Mouse (Mus musculus) forebrain, embryonic 11.5 days (tissue): ENCODE measurements around the gene Napepld. TPM values are rescaled to one million over a fixed set of nuclear protein-coding genes. Genes with fewer than 3 reads are reported as not detected.

Source experiments
- ATAC-seq: fragments of 200-750 bp; cut with Nextera tagmentation; replicated peaks from 2 replicates; pipeline ENCODE4 v1.8.0; 2017; ENCODE audit warnings: moderate TSS enrichment; ENCODE audit not compliant: low FRiP score
- DNase-seq: peaks from one replicate; pipeline ENCODE4 v3.0.0-alpha.2; 2017; ENCODE audit warnings: low spot score
- H3K27ac ChIP-seq: fragments of 300-500 bp; sonication (generic); 2 replicates; pipeline ENCODE4 v1.5.1; 2014; ENCODE audit warnings: low read depth, low read length
- H3K27me3 ChIP-seq: fragments of 300-500 bp; sonication (generic); 2 replicates; pipeline ENCODE4 v1.6.1; 2014; ENCODE audit warnings: mild to moderate bottlenecking, low read length, mixed read lengths; ENCODE audit not compliant: control insufficient read depth, insufficient read depth
- H3K36me3 ChIP-seq: fragments of 300-500 bp; sonication (generic); 2 replicates; pipeline ENCODE4 v1.6.1; 2014; ENCODE audit warnings: mild to moderate bottlenecking, low read length, moderate library complexity, mixed read lengths; ENCODE audit not compliant: control insufficient read depth, insufficient read depth
- H3K4me1 ChIP-seq: fragments of 300-500 bp; sonication (generic); replicated peaks from 2 replicates; pipeline ENCODE4 v1.6.1; 2014; ENCODE audit warnings: low read length, mixed read lengths; ENCODE audit not compliant: control insufficient read depth, insufficient read depth
- H3K4me2 ChIP-seq: fragments of 300-500 bp; sonication (generic); 2 replicates; pipeline ENCODE4 v1.6.1; 2014; ENCODE audit warnings: low read depth, mild to moderate bottlenecking, low read length, moderate library complexity, mixed read lengths; ENCODE audit not compliant: severe bottlenecking
- H3K4me3 ChIP-seq: fragments of 300-500 bp; sonication (generic); 2 replicates; pipeline ENCODE4 v1.5.1; 2014; ENCODE audit warnings: low read depth, low read length
- H3K9ac ChIP-seq: fragments of 300-500 bp; sonication (generic); 2 replicates; pipeline ENCODE4 v1.6.1; 2014; ENCODE audit warnings: low read length
- H3K9me3 ChIP-seq: fragments of 300-500 bp; sonication (generic); 2 replicates; pipeline ENCODE4 v1.6.1; 2016; ENCODE audit warnings: low read length, mixed read lengths; ENCODE audit not compliant: control insufficient read depth
- WGBS: fragments of 180-500 bp; shearing (Covaris S2); extraction: QIAGEN DNeasy Blood & Tissue Kit; methylation state at CpG from one replicate; pipeline ENCODE4 v1.1.7; 2014; 5-methylcytosine and 5-hydroxymethylcytosine counted together
- polyA plus RNA-seq: library from polyadenylated mRNA; unstranded; fragments of >200 nt; fragmentation: Nextera tagmentation; extraction: Ambion mirVana; gene quantifications from 2 replicates; pipeline ENCODE4 v1.2.1, GENCODE M21; 2014

The Napepld gene
- 17.9 and 20.3 TPM in 2 replicates for polyA plus RNA-seq

DNA sequence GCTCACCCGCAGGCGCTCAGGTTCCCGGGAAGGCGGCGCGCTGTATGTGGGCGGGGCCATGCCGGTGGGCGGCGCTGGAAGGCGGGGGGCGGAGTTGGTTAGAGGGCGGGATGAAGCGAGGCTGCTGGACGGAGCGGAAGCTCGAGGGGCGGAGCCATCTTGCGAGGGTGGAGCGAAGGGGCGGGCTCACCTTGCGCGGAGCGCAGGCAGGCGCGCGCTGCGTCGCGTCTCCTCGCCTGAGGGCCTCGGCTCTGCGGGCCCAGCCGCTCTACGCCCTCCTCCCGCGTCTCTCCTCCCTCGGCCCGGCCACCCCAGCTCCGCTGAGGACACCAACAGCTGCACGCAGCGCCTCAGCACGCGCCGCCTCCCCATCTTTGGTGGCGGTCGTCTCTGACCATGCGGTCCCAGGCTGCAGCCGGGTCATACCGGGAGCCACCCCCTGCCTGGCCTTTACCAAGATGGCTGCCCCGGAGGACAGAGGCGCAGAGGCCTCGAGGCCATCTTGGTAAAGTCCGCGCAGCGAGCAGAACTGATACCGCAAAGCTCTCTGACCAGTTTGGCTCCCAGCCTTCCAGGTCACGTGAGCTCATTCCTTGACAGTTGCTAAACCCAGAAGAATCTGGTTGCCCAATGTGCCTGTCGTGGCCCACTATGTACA, at the start of gene Napepld:
Gene Napepld (minus strand): TSS at position 46 of the 658 bp plus-strand sequence.
- under 1% methylated on average over 59 of the region's 59 CpGs for WGBS
- Histone ChIP-seq H3K36me3 (no peaks in the 10 kb centered on the region), H3K4me3 (peak within 1 kb of the TSS; percentile 63), H3K4me1 (no peaks in the 10 kb centered on the region), H3K27me3 (no peaks in the 10 kb centered on the region), H3K9me3 (no peaks in the 10 kb centered on the region), H3K4me2 (peak within 1 kb of the TSS; percentile 68), H3K27ac (peak within 1 kb of the TSS; percentile 92), H3K9ac (peak within 1 kb of the TSS; percentile 89)
- ATAC-seq (peak; percentile 100), DNase-seq (peak; percentile 99)

DNA sequence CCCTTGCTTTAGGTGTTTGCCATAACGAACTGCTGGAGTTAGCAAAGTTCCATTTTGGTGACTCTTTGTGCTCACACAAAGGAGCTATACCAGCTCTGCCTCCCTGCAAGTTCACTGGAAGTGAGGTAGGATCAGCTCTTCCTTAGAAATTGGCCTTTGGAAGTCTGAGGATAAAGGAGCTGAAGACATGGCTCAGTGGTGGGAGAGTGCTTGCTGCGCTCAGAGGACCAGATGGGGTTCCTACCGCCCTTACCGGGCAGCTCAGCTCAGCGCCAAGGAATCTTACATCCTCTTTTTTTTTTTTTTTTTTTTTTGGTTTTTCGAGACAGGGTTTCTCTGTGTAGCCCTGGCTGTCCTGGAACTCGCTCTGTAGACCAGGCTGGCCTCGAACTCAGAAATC, 44.8 kb upstream of the Napepld start:
- Histone ChIP-seq H3K4me2 (no peak overlapping the region), H3K9ac (no peak overlapping the region), H3K27me3 (no peaks in the 10 kb centered on the region), H3K36me3 (peaks cover 2% of the 10 kb centered on the region; the same call in 1 of the 2 replicates), H3K9me3 (no peaks in the 10 kb centered on the region), H3K4me3 (no peak overlapping the region), H3K4me1 (no peaks in the 10 kb centered on the region), H3K27ac (no peak overlapping the region)
- ATAC-seq: no peak
- no peak for DNase-seq
- WGBS: 94% methylated on average over 7 of the region's 8 CpGs

- H3K27ac ChIP-seq: no peak overlapping the region
- no peaks in the 10 kb centered on the region for H3K27me3 ChIP-seq
- no peak for ATAC-seq
- no peak overlapping the region for H3K9ac ChIP-seq
- no peak overlapping the region for H3K4me2 ChIP-seq
- H3K9me3 ChIP-seq: no peaks in the 10 kb centered on the region
- H3K4me3 ChIP-seq: no peak overlapping the region
- H3K36me3 ChIP-seq: peaks cover 2% of the 10 kb centered on the region; the same call in 1 of the 2 replicates
- no peaks in the 10 kb centered on the region for H3K4me1 ChIP-seq
- DNase-seq: no peak
Observed at GRCm38 (mm10) chr5:21744651-21745050, 43.5 kb upstream of the Napepld start.

- H3K4me3 ChIP-seq: no peak overlapping the region
- H3K9me3 ChIP-seq: no peaks in the 10 kb centered on the region
- H3K4me2 ChIP-seq: no peak overlapping the region
- H3K9ac ChIP-seq: no peak overlapping the region
- 95% methylated on average over 10 of the region's 10 CpGs for WGBS
- H3K36me3 ChIP-seq: peaks cover 2% of the 10 kb centered on the region; the same call in 1 of the 2 replicates
- H3K4me1 ChIP-seq: no peaks in the 10 kb centered on the region; the same call in 1 of the 2 replicates
- ATAC-seq (no peak), DNase-seq (no peak)
- H3K27me3 ChIP-seq: no peaks in the 10 kb centered on the region
- H3K27ac ChIP-seq: no peak overlapping the region
Observed at GRCm38 (mm10) chr5:21743606-21744005, 42.4 kb upstream of the Napepld start.

DNA sequence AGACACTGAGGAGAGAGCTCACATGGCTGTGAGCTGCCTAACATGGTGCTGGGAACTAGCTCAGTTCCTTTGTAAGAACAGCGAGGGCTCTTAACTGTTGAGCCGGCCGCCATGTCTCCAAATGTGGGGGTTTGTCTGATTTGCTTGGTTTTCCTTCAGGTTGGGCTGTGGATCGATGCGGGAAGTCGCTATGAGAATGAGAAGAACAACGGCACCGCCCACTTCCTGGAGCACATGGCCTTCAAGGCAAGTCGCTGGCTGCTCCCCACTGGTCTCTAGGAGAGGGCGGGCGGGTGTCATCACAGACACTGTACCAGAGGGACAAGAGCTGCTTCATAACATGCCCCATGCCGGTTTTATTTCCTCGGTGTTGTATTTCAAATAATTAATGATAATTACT, 38.7 kb upstream of the Napepld start:
- Histone ChIP-seq H3K4me3 (no peak overlapping the region), H3K9ac (no peak overlapping the region), H3K9me3 (no peaks in the 10 kb centered on the region), H3K4me1 (no peaks in the 10 kb centered on the region; the same call in 1 of the 2 replicates), H3K27ac (no peak overlapping the region), H3K27me3 (no peaks in the 10 kb centered on the region), H3K36me3 (no peaks in the 10 kb centered on the region; the same call in 1 of the 2 replicates), H3K4me2 (no peak overlapping the region)
- ATAC-seq (no peak), DNase-seq (no peak)
- WGBS: 88% methylated on average over 13 of the region's 13 CpGs

DNA sequence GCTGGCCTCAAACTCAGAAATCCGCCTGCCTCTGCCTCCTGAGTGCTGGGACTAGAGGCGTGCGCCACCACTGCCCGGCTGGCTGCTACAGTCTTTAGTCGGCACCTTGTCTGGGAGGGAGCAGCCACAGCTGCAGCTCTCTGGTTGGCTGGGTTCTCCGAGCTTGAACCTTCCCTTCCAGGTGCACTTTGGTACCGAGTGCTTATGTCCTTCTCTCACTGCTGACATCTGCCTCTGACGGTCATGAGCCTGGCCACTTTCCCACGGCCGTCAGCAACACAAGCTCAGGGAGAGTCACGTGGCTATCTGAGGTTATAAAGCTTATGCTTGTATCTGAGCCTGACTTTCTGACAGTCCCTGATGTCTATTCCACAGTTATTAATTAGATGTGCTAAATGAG, 37.9 kb upstream of the Napepld start:
- no peaks in the 10 kb centered on the region for H3K9me3 ChIP-seq
- ATAC-seq (no peak), DNase-seq (no peak)
- H3K4me1 ChIP-seq: no peaks in the 10 kb centered on the region; the same call in 1 of the 2 replicates
- H3K9ac ChIP-seq: no peak overlapping the region
- no peak overlapping the region for H3K27ac ChIP-seq
- WGBS: 91% methylated on average over 11 of the region's 11 CpGs
- no peak overlapping the region for H3K4me3 ChIP-seq
- H3K27me3 ChIP-seq: no peaks in the 10 kb centered on the region
- H3K4me2 ChIP-seq: no peak overlapping the region
- no peaks in the 10 kb centered on the region; the same call in 1 of the 2 replicates for H3K36me3 ChIP-seq

DNA sequence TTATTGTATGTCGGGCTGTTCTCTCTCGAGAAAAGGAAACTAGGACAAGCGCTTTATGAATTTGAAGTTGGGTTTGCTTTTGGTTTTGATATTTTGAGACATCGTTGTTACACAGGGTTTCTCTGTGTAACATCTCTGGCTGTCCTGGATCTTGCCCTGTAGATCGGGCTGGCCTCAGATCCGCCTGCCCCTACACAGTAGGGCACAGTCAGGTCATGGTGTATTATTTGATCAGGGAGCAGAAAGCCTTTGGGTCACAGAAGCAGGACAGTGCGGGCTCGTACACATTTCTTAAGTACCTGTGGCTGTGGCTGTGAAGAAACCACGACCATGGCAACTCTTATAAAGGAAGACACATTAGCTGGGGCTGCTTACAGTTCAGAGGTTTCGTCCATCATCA, 36.4 kb upstream of the Napepld start:
- peaks cover 3% of the 10 kb centered on the region for H3K4me1 ChIP-seq
- no peaks in the 10 kb centered on the region; the same call in 1 of the 2 replicates for H3K36me3 ChIP-seq
- H3K9ac ChIP-seq: peak overlapping the region; percentile 80
- H3K4me3 ChIP-seq: peak overlapping the region; percentile 92
- no peak for ATAC-seq
- peak overlapping the region; percentile 80 for H3K4me2 ChIP-seq
- no peaks in the 10 kb centered on the region for H3K27me3 ChIP-seq
- no peak overlapping the region for H3K27ac ChIP-seq
- DNase-seq: no peak
- WGBS: 35% methylated on average over 10 of the region's 10 CpGs
- no peaks in the 10 kb centered on the region for H3K9me3 ChIP-seq

GRCm38 (mm10) chr5:21736956-21737585, 35.9 kb upstream of the Napepld start, which contains the start of gene Pmpcb:
TSS of gene Pmpcb (plus strand) at chr5:21737141.
- peak within 1 kb of the TSS; percentile 92 for H3K4me3 ChIP-seq
- DNase-seq (peak; percentile 93), ATAC-seq (peak; percentile 60)
- H3K9me3 ChIP-seq: no peaks in the 10 kb centered on the region
- WGBS: under 1% methylated on average over 42 of the region's 42 CpGs
- peaks cover 8% of the 10 kb centered on the region for H3K4me1 ChIP-seq
- peak within 1 kb of the TSS; percentile 80 for H3K4me2 ChIP-seq
- H3K27ac ChIP-seq: 0 out of 2 replicates have a peak within 1 kb of the TSS, but pooled peaks have one; percentile 53
- no peaks in the 10 kb centered on the region; the same call in 1 of the 2 replicates for H3K36me3 ChIP-seq
- peak within 1 kb of the TSS; percentile 80 for H3K9ac ChIP-seq
- no peaks in the 10 kb centered on the region for H3K27me3 ChIP-seq
